Mouse (Mus musculus) heart, adult 2 months (tissue): ENCODE data around the gene Eif4e. TPM values are rescaled to one million over a fixed set of nuclear protein-coding genes. Genes with fewer than 3 reads are reported as not detected.

ENCODE experiments used
- DNase-seq, 2 experiments: peaks; one replicate each; pipeline ENCODE4 v3.0.0; 2021
- H3K27ac ChIP-seq: fragments of 200-600 bp; 2 replicates; pipeline ENCODE4 v1.8.1; 2022
- H3K27me3 ChIP-seq: fragments of 200-500 bp; 2 replicates; pipeline ENCODE4 v1.6.1; 2012; ENCODE audit warnings: mild to moderate bottlenecking, low read length, inconsistent platforms, mixed read lengths; ENCODE audit not compliant: control insufficient read depth, insufficient read depth
- H3K36me3 ChIP-seq: fragments of 200-500 bp; 2 replicates; pipeline ENCODE4 v1.6.1; 2012; ENCODE audit warnings: low read length, inconsistent platforms; ENCODE audit not compliant: control insufficient read depth, insufficient read depth
- H3K4me1 ChIP-seq: fragments of 200-500 bp; 2 replicates; pipeline ENCODE4 v1.6.1; 2011; ENCODE audit warnings: low read length; ENCODE audit not compliant: control insufficient read depth, insufficient read depth
- H3K4me3 ChIP-seq: fragments of 200-600 bp; 2 replicates; pipeline ENCODE4 v1.8.1; 2022
- H3K79me2 ChIP-seq: fragments of 200-500 bp; replicated peaks from 2 replicates; pipeline ENCODE4 v1.6.1; 2012; ENCODE audit warnings: mild to moderate bottlenecking, inconsistent platforms, low read length, moderate library complexity, mixed read lengths; ENCODE audit not compliant: control insufficient read depth, insufficient read depth
- H3K9ac ChIP-seq: fragments of 200-500 bp; 2 replicates; pipeline ENCODE4 v1.6.1; 2012; ENCODE audit warnings: low read depth, mild to moderate bottlenecking, control low read depth, inconsistent platforms, low read length, mixed read lengths
- CTCF ChIP-seq: fragments of 200-600 bp; IDR thresholded peaks from 2 replicates; pipeline ENCODE4 v1.8.1; 2022; ENCODE audit warnings: antibody characterized with exemption, mild to moderate bottlenecking, moderate library complexity
- EP300 ChIP-seq: fragments of 200-500 bp; IDR thresholded peaks from 2 replicates; pipeline ENCODE4 v1.6.1; 2011; ENCODE audit warnings: low read depth, low read length, control low read depth; ENCODE audit not compliant: insufficient read depth
- POLR2A ChIP-seq: fragments of 200-500 bp; IDR thresholded peaks from 2 replicates; pipeline ENCODE4 v1.6.1; 2011; ENCODE audit warnings: mild to moderate bottlenecking, low read depth, low read length, control low read depth; ENCODE audit not compliant: insufficient read depth
- WGBS: fragments of 180-500 bp; shearing (Covaris S2); methylation state at CpG from one replicate; pipeline ENCODE4 v1.1.7; 2018; 5-methylcytosine and 5-hydroxymethylcytosine counted together
- intact Hi-C: fragments of 180-260 bp; cut with DNase I; formaldehyde crosslinking; loops from one replicate; pipeline ENCODE4 v1.15.1; 2025
- polyA plus RNA-seq: library from polyadenylated mRNA; depleted of rRNA; stranded (reverse); fragments of >200 nt; gene quantifications from 2 replicates; pipeline ENCODE4 v1.2.3, GENCODE M21; 2012
- total RNA-seq, 2 experiments: library from RNA; stranded (reverse); gene quantifications; 2 replicates each; pipeline ENCODE4 v1.2.3; 2021

Gene Eif4e
- total and polyA plus RNA-seq, 3 experiments, result 56.3 to 195 (median 171) TPM

DNA sequence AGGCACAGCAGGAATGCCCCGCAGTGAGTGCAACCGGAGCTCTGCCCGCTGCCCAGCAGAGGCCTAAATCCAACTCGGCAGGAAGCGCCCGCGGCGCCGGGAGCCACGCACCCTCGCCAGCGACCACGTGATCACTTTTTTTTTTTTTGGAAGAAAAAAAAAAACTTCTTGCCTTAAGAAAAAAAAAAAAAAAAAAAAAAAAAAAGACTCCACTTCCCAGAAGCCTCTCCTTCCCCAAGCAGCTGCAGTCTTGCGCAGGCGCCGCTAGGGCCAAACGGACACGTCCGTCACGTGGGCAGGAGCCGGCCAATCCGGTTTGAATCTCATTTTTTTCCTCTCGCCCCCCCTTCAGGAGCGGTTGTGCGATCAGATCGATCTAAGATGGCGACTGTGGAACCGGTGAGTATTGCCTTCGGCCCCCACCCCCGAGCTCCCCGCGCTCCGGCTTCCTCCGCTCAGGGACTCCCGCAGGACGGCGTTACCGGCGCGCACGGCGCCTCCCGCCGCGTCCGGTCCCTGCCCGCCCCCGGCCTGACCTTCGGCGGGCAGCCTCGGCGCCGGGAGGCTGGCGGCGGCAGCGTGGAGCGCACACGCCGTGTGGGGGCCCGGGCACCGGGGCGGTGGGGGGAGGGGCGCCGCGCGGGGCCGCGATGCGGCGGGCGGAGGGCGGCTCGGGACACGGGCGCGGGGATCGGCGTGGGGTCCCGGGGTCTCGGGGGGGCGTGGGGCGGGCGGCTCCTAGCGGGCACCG lies 1.1 kb downstream of the Eif4e start:
- Histone ChIP-seq H3K4me3 (peak overlapping the region; percentile 92), H3K27me3 (no peaks in the 10 kb centered on the region), H3K36me3 (peaks cover 19% of the 10 kb centered on the region; the same call in 1 of the 2 replicates), H3K9ac (peak overlapping the region; percentile 92), H3K79me2 (peaks cover 6% of the 10 kb centered on the region), H3K27ac (peak overlapping the region; percentile 92), H3K4me1 (peaks cover 7% of the 10 kb centered on the region)
- DNase-seq, result peak; percentile 94 to 98
- TF ChIP-seq POLR2A (peak; percentile 94), EP300 (peak; percentile 49; the same call in 1 of the 2 replicates), CTCF (peak; percentile 58)
- intact Hi-C loops, result loop anchor here (2.0 to 5.0 kb wide), 4 partner anchors 24 to 215 kb away; partner anchors contain the start of genes Adh5, Metap1 and Tspan5
- under 1% methylated on average over 82 of the region's 85 CpGs for WGBS

DNA sequence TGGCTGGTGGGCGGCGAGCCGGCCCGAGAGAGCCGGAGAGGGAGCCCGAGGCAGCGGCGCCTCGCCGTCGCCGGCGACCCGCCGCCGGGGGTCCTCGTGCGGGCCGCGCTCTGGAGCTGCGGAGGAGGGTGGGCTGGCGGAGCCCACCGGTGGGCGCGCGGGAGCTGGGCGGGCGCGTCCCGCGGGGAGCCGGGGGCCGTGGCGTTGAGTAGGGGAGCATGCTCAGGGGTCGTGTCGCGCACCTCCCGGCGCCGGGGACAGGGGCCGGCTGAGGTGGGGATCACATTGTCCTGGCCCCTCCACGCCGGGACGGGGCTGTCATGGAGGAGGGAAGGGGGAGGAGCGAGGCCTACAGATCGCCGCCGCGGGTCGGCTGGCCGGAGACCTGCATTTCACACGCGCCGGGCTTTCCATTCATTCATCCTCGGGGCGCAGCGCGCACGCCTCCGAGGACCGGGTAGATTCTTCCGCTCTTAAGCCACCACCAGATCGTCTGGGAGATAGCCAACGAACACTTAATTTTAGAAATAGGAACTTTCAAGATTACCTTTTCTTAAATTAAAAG lies 1.8 kb downstream of the Eif4e start:
- intact Hi-C loops, result loop anchor here (2.0 to 5.0 kb wide), 4 partner anchors 23 to 215 kb away; partner anchors contain the start of genes Adh5, Metap1 and Tspan5
- Histone ChIP-seq H3K36me3 (peaks cover 21% of the 10 kb centered on the region; the same call in 1 of the 2 replicates), H3K79me2 (peaks cover 6% of the 10 kb centered on the region), H3K27ac (peak overlapping the region; percentile 63), H3K4me3 (peak overlapping the region; percentile 92), H3K27me3 (no peaks in the 10 kb centered on the region), H3K4me1 (peaks cover 7% of the 10 kb centered on the region), H3K9ac (peak overlapping the region; percentile 92)
- whole genome bisulfite sequencing, result under 1% methylated on average over 59 of the region's 64 CpGs
- TF ChIP-seq CTCF (no peak), EP300 (no peak), POLR2A (no peak)
- peak; percentile 80 to 81 for DNase-seq

DNA sequence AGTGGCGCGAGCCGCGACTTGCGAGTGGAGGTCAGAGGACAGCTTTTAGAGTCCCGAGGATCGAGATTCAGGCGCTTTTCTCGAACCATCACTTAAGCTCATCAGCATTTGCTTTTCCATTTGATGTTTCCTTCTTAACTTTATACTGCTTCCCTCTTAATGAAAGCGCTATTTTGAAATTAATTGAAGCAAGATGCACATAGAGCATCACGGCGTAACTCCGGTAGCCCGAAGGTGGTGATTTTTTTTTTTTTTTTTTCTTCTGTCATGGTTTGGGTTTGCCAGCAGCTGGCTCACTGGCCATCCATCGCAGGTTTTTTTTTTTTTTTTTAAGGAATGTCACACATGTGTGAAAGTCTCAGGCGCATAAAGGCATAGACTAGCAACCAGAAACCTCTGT lies 2.3 kb downstream of the Eif4e start:
- H3K9ac ChIP-seq, result no peak overlapping the region

DNA sequence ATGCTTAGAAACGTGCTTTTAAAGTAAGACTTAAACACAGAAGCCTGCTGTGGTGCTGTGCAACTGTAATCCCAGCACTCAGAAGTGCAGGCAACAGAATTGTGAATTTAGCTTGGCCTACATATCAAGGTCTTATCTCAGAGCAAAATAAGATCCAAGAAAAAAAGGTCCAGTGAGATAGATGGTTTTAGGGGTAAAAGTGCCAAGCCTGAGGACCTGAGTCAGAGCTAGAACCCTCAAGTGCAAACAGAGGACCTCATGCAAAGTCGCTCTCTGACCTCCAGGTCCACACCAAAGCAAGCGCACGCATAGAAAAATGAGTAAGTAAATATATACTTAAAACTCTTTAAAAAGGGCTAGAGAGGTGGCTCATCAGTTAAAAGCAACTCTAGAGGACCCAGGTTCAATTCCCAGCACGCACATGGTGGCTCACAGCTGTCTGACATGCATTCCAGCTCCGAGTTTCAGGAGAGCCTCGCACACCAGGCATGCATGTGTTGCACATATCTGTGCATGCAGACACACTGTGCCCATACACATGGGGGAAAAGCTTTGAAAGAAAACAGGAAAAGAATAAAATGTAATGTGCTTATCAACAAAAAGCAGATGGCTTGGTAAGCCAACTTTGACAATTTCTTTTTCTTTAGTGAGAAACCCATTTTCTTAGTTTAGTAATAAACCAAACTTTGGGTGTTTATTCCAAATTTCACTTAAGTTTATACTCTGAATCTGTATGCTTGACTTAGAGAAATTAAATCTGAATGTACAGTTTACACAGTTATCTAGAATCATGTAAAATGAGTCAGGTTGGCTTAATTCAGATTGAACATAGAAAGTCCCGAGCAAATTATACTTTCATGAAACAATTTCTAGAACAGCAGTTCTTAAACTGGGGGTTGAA lies 4.8 kb downstream of the Eif4e start:
- Histone ChIP-seq H3K4me3 (no peak overlapping the region), H3K36me3 (peaks cover 22% of the 10 kb centered on the region; the same call in 1 of the 2 replicates), H3K27ac (no peak overlapping the region), H3K27me3 (no peaks in the 10 kb centered on the region), H3K79me2 (peaks cover 9% of the 10 kb centered on the region), H3K9ac (no peak overlapping the region), H3K4me1 (peaks cover 7% of the 10 kb centered on the region)
- intact Hi-C loops, result no loop called here
- 72% methylated on average over 8 of the region's 8 CpGs for WGBS
- TF ChIP-seq CTCF (no peak), POLR2A (no peak), EP300 (no peak)
- DNase-seq, result no peak

More for the DNA sequence above, 2.3 kb downstream of the Eif4e start:
- WGBS, result 4% methylated on average over 16 of the region's 16 CpGs
- intact Hi-C loops, result loop anchor here (5.0 kb wide), 1 partner anchor 214 kb away; the partner anchor contains the start of gene Tspan5
- peaks cover 22% of the 10 kb centered on the region; the same call in 1 of the 2 replicates for H3K36me3 ChIP-seq
- no peak for TF ChIP-seq EP300
- no peak for TF ChIP-seq POLR2A
- TF ChIP-seq CTCF, result no peak
- H3K79me2 ChIP-seq, result peaks cover 6% of the 10 kb centered on the region
- peak overlapping the region; percentile 92 for H3K4me3 ChIP-seq
- H3K4me1 ChIP-seq, result peaks cover 7% of the 10 kb centered on the region
- no peak for DNase-seq
- H3K27me3 ChIP-seq, result no peaks in the 10 kb centered on the region
- no peak overlapping the region for H3K27ac ChIP-seq

DNA sequence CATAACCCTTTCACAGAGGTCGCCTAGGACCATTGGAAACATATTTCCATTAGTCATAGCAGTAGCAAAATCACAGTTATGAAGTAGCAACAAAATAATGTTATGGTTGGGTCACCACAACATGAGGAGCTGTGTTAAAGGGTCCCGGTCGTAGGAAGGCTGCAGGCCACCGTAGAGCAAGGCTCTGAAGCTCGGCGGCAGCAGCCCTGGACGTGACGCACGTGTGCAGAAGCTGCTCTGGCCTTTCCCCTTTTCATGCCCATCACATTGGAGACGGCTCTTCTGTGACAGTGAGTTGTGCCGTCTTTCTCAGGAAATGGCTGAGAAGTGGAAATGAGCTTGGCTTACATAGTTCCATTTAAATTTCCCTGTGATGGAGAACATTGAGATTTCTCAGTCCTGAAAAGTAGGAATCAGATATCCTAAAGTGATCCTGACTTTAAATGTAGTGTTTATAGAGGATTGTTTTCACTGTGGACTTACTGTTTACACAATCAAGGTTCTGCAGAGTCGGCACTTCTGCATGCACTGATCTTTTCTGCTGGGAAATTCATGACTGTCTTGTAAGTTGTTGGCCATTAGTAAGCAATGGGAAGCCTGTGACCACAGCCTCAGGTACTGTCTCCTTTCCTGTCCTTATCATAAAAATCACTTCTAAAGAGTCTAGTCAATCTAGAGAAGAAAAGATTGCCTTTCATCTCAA lies 5.7 kb downstream of the Eif4e start:
- no peaks in the 10 kb centered on the region for H3K27me3 ChIP-seq
- H3K36me3 ChIP-seq, result peaks cover 22% of the 10 kb centered on the region; the same call in 1 of the 2 replicates
- no peak for DNase-seq
- no peak overlapping the region for H3K4me3 ChIP-seq
- WGBS, result 49% methylated on average over 12 of the region's 12 CpGs
- intact Hi-C loops, result no loop called here
- H3K4me1 ChIP-seq, result peaks cover 5% of the 10 kb centered on the region
- no peak overlapping the region for H3K27ac ChIP-seq
- TF ChIP-seq POLR2A (no peak), CTCF (no peak), EP300 (no peak)
- no peak overlapping the region for H3K9ac ChIP-seq
- H3K79me2 ChIP-seq, result peaks cover 9% of the 10 kb centered on the region
